Mouse (Mus musculus) heart, postnatal 10 days (tissue): ENCODE results near the gene Xpo5. TPM values are rescaled to one million over a fixed set of nuclear protein-coding genes. Genes with fewer than 3 reads are reported as not detected.

Source experiments
- DNase-seq, 2 experiments: peaks; one replicate each; pipeline ENCODE4 v3.0.0; 2021
- intact Hi-C: fragments of 180-260 bp; cut with DNase I; formaldehyde crosslinking; loops from one replicate; pipeline ENCODE4 v1.15.1; 2025
- total RNA-seq, 2 experiments: library from RNA; stranded (reverse); gene quantifications; 2 replicates each; pipeline ENCODE4 v1.2.3; 2021

Gene Xpo5
- total RNA-seq, 2 experiments from 2014 or later: 21.6 to 27.4 TPM

- peak; percentile 91 to 94 for DNase-seq
- intact Hi-C loops: no loop called here
Observed at GRCm38 (mm10) chr17:46253452-46254084, 51.0 kb downstream of the Xpo5 start, which contains the start of gene Lrrc73. Gene Lrrc73, plus strand, starts transcription at chr17:46253531.

- intact Hi-C loops: no loop called here
- DNase-seq: peak in 1 of 2 experiments; percentile 43
Observed at GRCm38 (mm10) chr17:46254106-46254505, 51.5 kb downstream of the Xpo5 start.

DNA sequence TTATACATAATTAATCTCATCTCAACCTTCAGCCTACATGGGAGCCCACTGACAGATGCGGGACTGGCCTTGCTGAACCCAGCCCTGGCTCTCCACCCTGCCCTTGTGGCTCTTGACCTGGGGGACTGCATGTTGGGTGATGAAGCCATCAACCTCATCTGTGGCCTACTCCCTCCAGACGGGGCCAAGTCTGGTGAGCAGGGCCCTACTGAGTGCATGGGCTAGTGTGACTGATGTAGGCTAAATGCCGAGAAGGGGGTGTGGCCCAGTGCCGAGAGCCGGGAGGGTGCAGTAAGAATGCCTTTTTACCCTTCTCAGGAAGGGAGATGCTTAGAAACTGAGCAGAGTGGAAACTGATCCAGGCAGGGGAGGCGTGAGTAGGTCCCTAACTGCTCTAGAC, 52.6 kb downstream of the Xpo5 start:
- intact Hi-C loops: no loop called here
- no peak for DNase-seq

- no peak for DNase-seq
- intact Hi-C loops: no loop called here
Observed at GRCm38 (mm10) chr17:46258279-46259053, 55.9 kb downstream of the Xpo5 start.

- intact Hi-C loops: no loop called here
- no peak for DNase-seq
Observed at GRCm38 (mm10) chr17:46259675-46260074, 57.1 kb downstream of the Xpo5 start.

DNA sequence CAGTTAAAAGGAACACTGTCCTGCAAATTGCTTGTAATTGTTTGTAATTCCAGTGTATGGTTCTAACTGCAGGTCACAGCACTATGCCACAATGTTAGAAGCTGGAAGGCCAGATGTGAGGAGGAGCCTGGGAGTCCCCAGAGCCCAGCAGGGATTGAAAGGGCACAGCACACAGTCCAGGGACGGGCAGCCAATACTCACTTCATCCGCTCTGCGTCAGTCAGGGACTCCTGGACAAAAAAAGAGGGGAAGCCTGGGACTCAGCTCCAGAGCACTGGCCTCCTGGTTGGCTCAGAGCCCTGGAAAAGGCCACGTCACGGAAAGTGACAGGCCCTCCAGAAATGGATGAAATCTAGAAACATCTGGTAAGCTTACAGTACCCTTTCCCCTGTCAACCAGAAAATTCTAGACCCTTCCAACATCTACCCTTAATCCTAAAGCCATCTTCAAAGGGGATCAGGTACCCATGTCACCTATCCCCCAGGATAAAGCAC, 59.7 kb downstream of the Xpo5 start:
- intact Hi-C loops: no loop called here
- DNase-seq: no peak

DNA sequence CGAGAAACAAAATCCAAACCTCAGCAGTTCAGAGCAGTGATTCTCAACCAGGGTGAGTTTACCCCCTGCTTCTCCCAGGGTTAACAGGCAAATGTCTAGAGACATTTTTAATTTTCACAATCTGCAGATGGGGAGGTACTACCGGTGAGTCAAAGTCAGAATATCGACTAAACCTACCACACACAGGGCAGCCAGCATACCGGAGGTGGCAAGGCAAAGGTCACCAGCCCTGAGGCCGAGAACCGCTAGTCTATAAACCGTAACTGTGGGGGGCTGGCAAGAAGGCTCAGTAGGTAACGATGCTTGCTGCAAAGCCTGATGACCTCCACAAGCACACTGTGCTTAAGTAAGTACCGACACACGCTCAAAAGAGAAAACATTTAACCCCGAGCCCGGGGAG, 62.9 kb downstream of the Xpo5 start:
- no peak for DNase-seq
- intact Hi-C loops: loop anchor here (5.0 kb wide), 1 partner anchor 127 kb away; no protein-coding TSS in a partner anchor

GRCm38 (mm10) chr17:46265918-46266618, 63.5 kb downstream of the Xpo5 start:
- DNase-seq: peak; percentile 90 to 94
- intact Hi-C loops: loop anchor here (1.0 to 5.0 kb wide), 2 partner anchors 32 to 126 kb away; no protein-coding TSS in a partner anchor

GRCm38 (mm10) chr17:46266986-46267385, 64.4 kb downstream of the Xpo5 start:
- intact Hi-C loops: loop anchor here (1.0 to 5.0 kb wide), 2 partner anchors 31 to 125 kb away; no protein-coding TSS in a partner anchor
- DNase-seq: no peak

DNA sequence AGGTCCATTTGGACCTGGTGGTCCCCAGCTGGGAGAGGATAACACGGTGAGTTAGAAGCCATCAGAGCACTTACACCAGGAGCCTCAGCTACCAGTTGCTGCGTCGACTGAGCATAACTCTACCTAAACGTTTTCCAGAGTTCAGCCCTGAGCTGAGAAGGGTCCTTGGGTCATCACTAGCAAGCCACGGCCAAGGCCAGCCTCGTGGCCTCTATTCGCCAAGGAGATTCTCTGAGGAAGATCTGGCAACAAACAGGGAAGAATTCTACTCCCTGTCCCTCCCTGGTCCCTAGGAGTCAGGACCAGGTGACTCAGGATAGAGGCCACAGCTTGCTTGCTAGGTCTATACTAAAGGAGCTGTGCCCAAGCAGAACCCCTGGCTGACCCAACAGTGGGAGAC, 64.9 kb downstream of the Xpo5 start:
- intact Hi-C loops: loop anchor here (5.0 kb wide), 1 partner anchor 125 kb away; no protein-coding TSS in a partner anchor
- no peak for DNase-seq

GRCm38 (mm10) chr17:46268026-46268720, 65.6 kb downstream of the Xpo5 start:
- intact Hi-C loops: loop anchor here (5.0 kb wide), 1 partner anchor 124 kb away; no protein-coding TSS in a partner anchor
- no peak for DNase-seq

GRCm38 (mm10) chr17:46269771-46270534, 67.4 kb downstream of the Xpo5 start:
- intact Hi-C loops: loop anchor here (5.0 kb wide), 1 partner anchor 122 kb away; no protein-coding TSS in a partner anchor
- peak; percentile 82 to 89 for DNase-seq

GRCm38 (mm10) chr17:46272058-46272457, 69.5 kb downstream of the Xpo5 start:
- DNase-seq: no peak
- intact Hi-C loops: no loop called here

- intact Hi-C loops: no loop called here
- DNase-seq: peak in 1 of 2 experiments; percentile 52
Observed at GRCm38 (mm10) chr17:46272675-46273074, 70.1 kb downstream of the Xpo5 start.

GRCm38 (mm10) chr17:46273803-46274236, 71.2 kb downstream of the Xpo5 start:
- no peak for DNase-seq
- intact Hi-C loops: no loop called here

DNA sequence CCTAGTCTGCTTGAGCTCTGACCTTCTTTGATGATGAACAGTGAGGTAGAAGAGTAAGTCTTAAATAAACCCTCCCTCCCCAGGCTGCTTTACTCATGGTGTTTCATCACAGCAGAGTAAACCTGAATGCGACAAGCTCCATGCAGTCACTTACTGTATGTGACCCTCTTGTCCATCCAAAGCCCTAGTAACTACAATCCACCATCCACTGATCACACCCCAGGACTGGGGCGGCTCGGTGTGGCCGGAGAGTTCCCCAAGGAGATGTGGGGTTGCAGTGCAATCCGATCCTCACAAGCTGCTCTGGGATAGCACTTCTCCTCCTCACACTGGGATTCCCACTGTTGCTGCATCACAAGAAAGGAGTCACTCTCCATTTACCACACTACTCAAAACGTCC, 71.9 kb downstream of the Xpo5 start:
- DNase-seq: no peak

DNA sequence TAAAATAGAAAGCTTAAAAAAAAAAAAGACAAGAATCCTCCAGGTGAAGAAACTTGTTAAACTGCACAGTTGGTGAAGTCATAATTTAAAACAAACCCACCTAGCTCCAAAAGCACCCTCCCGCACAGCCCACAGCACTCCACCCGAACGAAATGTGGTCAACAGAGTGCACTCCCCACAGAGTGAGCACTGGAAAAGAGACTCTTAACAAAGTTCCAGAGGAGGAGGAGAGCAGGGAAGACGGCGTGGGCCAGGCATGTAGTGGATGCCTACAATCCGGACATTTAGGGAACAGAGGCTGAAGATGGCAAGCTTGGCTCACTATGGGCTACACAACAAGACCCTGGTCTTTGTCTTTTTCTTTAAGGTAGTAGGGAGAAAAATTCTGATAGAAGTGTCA, 72.5 kb downstream of the Xpo5 start:
- intact Hi-C loops: no loop called here
- no peak for DNase-seq

More for the DNA sequence above, 71.9 kb downstream of the Xpo5 start:
- intact Hi-C loops: no loop called here

DNA sequence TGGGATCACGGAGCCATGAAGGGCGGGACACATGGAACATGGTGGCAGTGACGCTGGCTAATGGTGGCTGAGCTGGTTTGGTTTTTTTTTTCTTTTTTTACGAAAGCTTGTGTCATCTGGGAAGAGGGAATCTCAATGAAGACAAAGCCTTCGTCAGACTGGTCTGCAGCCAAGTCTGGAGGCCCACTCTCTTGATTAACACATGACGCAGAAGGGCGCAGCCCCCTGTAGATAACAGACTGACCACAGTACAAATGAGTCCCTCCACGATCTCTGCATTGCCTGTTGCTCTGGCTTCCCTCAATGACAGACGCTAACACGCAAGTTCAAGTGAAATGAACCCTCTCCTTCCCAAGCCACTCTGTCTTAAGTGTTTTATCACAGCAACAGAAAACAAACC, 72.9 kb downstream of the Xpo5 start:
- no peak for DNase-seq
- intact Hi-C loops: no loop called here

DNA sequence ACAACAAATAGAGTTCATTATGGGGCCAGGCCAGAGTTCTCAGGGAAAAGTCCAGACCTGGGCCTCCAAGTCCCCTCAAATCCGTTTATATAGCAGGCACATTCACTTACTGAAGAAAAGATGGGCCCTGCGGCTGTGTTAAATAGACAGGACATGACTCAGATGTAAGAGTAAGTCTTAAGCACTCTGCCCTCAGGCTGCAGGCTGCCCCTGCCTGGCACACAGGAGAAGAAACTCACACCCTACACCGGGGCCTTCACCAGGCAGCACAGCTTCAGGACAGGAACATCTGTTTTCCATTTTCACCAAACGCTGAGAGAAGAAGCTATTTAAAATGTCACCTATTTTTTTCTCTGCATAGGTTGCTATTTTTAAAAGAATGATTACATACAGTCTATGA, 75.0 kb downstream of the Xpo5 start:
- intact Hi-C loops: no loop called here
- DNase-seq: no peak
